Mouse (Mus musculus): ENCODE results near the gene Cstf1. TPM values are rescaled to one million over a fixed set of nuclear protein-coding genes. Genes with fewer than 3 reads are reported as not detected.
A peak's percentile ranks its signal among the peaks of the same experiment; 100 is the strongest.

Gene Cstf1
- polyA plus RNA-seq, 1 experiment from 2014 or later, result 31.2 TPM

DNA sequence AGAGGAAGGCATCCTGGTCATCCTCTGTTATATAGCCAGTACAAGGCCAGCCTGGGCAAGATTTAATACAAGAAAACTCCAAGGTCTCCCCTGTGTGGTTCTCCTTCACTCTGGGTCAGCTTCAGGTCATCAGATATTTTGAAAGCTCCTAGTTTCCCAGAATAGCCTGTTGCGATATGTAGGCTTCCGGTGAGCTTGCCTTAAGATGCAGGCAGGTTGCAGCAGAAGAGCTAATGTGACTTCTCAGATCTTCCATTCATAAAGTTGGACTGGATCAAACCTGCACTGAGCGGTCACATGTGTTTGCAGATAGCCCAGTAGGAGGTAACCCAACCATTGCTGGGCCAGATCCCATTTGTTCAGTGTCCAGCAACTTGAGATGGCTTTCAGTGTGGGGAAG lies 14.2 kb downstream of the Cstf1 start:
- H3K36me3 ChIP-seq (ENCODE audit: control insufficient read depth, insufficient read depth, low read length), result peaks cover 27% of the 10 kb centered on the region
- H3K27me3 ChIP-seq (ENCODE audit: control insufficient read depth, insufficient read depth, low read length), result no peaks in the 10 kb centered on the region
- no peaks in the 10 kb centered on the region for H3K4me1 ChIP-seq (ENCODE audit: control insufficient read depth, insufficient read depth, low read length)
- WGBS, result 93% methylated on average over 3 of the region's 3 CpGs
- H3K4me2 ChIP-seq (ENCODE audit: low read depth, low read length), result no peak overlapping the region
- no peak for ATAC-seq (ENCODE audit: insufficient read depth, low FRiP score)
- H3K27ac ChIP-seq (ENCODE audit: low read length), result no peak overlapping the region
- H3K4me3 ChIP-seq (replicated peaks; ENCODE audit: low read length), result no peak overlapping the region
- H3K9ac ChIP-seq (ENCODE audit: low read length), result no peak overlapping the region
- H3K9me3 ChIP-seq (replicated peaks; ENCODE audit: control insufficient read depth, low read length), result no peaks in the 10 kb centered on the region

DNA sequence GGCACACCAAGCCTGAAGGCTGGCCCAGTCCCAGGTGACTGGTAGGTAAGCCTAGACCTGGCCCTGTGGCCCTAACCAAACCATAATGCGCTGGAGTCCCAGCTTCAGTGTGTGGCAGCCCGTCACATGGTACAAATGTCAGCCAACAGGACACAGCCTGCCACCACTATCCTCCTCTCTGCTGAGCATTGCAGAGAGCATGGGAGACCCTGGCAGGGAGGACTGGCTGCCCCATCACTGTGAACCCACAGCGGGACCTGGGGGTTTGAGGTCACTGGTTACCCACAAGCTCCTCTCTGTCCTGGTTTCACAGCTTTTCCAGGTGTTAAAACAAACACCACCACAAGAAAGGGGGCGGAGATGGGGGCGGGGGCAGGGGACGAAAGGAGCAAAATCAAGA lies 19.9 kb downstream of the Cstf1 start:
- 17% methylated on average over 6 of the region's 6 CpGs for WGBS
- Histone ChIP-seq H3K4me1 (ENCODE audit: control insufficient read depth, insufficient read depth, low read length) (0 out of 2 replicates have a peak, but pooled peaks cover 3% of the 10 kb centered on the region), H3K27ac (ENCODE audit: low read length) (no peak overlapping the region), H3K4me2 (ENCODE audit: low read depth, low read length) (no peak overlapping the region), H3K9me3 (replicated peaks; ENCODE audit: control insufficient read depth, low read length) (no peaks in the 10 kb centered on the region), H3K36me3 (ENCODE audit: control insufficient read depth, insufficient read depth, low read length) (no peaks in the 10 kb centered on the region), H3K4me3 (replicated peaks; ENCODE audit: low read length) (no peak overlapping the region), H3K27me3 (ENCODE audit: control insufficient read depth, insufficient read depth, low read length) (no peaks in the 10 kb centered on the region), H3K9ac (ENCODE audit: low read length) (no peak overlapping the region)
- ATAC-seq (ENCODE audit: insufficient read depth, low FRiP score), result no peak

DNA sequence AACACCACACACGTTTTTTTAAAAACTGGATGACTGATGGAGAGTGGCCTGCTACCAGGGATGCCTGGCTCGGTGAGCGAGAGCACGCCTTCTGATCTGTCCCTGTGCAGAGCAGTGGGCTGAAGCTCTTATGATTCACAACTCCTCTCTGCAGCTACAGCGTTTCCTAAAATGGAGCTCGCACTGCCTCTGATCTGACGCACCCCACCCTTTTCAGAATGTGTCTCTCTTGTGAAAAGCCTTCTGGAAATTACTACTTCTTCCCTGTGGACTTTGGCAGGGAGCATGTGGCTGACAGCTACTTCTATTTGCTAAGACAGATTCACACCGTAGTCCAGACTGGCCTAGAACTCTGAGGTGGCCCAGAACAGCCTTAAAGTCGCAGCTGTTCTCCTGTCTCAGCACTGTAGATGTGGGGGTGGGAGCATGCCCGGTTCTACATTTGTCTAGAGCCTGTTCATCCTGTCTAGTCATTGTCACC lies 21.6 kb downstream of the Cstf1 start:
- H3K4me1 ChIP-seq (ENCODE audit: control insufficient read depth, insufficient read depth, low read length), result 0 out of 2 replicates have a peak, but pooled peaks cover 3% of the 10 kb centered on the region
- no peaks in the 10 kb centered on the region for H3K9me3 ChIP-seq (replicated peaks; ENCODE audit: control insufficient read depth, low read length)
- no peaks in the 10 kb centered on the region for H3K27me3 ChIP-seq (ENCODE audit: control insufficient read depth, insufficient read depth, low read length)
- no peak overlapping the region for H3K4me2 ChIP-seq (ENCODE audit: low read depth, low read length)
- H3K4me3 ChIP-seq (replicated peaks; ENCODE audit: low read length), result no peak overlapping the region
- WGBS, result 49% methylated on average over 10 of the region's 10 CpGs
- peak; percentile 47; the same call in 1 of the 2 replicates for ATAC-seq (ENCODE audit: insufficient read depth, low FRiP score)
- H3K36me3 ChIP-seq (ENCODE audit: control insufficient read depth, insufficient read depth, low read length), result no peaks in the 10 kb centered on the region
- no peak overlapping the region for H3K9ac ChIP-seq (ENCODE audit: low read length)
- H3K27ac ChIP-seq (ENCODE audit: low read length), result no peak overlapping the region

DNA sequence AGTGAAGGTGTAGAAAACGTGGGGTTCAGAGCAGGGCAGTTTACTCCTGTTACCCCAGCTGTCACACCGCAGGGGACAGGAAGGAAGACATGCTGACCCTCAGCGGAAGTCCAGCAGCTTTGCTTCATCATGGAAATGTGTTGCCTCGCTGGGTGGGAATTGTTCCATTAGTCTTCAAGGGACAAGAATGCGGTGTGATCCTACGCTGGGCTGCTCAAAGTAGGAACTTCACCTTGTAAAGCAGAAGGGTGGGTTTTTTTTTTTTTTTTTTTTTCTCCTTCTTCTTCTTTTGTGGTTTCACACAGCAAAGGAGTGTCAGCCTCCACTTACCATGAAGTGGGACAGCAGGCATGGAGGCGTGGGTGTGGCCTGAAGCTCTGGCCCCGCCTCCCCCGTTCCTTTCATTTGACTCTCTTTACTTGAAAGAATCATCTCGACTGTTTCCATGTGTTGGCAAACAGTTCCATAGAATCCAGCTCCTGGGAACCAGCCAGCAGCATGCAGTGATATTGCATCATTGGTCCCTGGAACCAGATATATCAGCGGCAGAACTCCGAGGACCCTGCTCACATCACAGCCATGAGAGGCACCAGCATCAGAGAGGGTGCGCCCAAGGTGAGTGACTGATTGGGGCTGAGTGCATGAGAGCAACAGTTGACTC lies 23.0 kb downstream of the Cstf1 start, which contains the start of gene Cass4:
Gene Cass4, plus strand, starts transcription at position 404 of the 661 bp plus-strand sequence.
- Histone ChIP-seq H3K9ac (ENCODE audit: low read length) (no peak within 1 kb of the TSS), H3K4me1 (ENCODE audit: control insufficient read depth, insufficient read depth, low read length) (0 out of 2 replicates have a peak, but pooled peaks cover 3% of the 10 kb centered on the region), H3K36me3 (ENCODE audit: control insufficient read depth, insufficient read depth, low read length) (no peaks in the 10 kb centered on the region), H3K9me3 (replicated peaks; ENCODE audit: control insufficient read depth, low read length) (no peaks in the 10 kb centered on the region), H3K4me2 (ENCODE audit: low read depth, low read length) (peak within 1 kb of the TSS; percentile 27; the same call in 1 of the 2 replicates), H3K27me3 (ENCODE audit: control insufficient read depth, insufficient read depth, low read length) (no peaks in the 10 kb centered on the region), H3K27ac (ENCODE audit: low read length) (no peak within 1 kb of the TSS), H3K4me3 (replicated peaks; ENCODE audit: low read length) (peak within 1 kb of the TSS; percentile 10; the same call in 1 of the 2 replicates)
- peak; percentile 17; the same call in 1 of the 2 replicates for ATAC-seq (ENCODE audit: insufficient read depth, low FRiP score)
- WGBS, result 23% methylated on average over 13 of the region's 13 CpGs

DNA sequence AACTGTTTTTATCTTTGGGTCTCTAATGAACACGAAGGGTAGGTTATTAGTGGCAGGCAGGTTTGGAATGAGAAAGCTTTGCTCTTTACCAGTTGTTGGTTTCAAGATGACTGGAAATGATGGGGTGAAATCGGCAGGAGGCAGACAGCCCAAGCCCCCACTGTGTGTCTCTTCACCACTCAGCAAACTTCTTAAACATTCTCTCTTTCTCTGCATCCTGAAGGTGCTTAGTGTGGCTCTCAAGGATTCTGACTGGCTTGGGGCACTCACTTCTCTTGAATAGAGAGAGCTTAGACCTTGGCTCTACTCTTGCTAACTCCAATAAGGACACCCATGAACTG lies 23.5 kb downstream of the Cstf1 start:
- no peaks in the 10 kb centered on the region for H3K36me3 ChIP-seq (ENCODE audit: control insufficient read depth, insufficient read depth, low read length)
- ATAC-seq (ENCODE audit: insufficient read depth, low FRiP score), result no peak
- H3K4me1 ChIP-seq (ENCODE audit: control insufficient read depth, insufficient read depth, low read length), result 0 out of 2 replicates have a peak, but pooled peaks cover 3% of the 10 kb centered on the region
- WGBS, result 65% methylated on average over 2 of the region's 2 CpGs
- H3K27me3 ChIP-seq (ENCODE audit: control insufficient read depth, insufficient read depth, low read length), result no peaks in the 10 kb centered on the region
- no peak overlapping the region for H3K9ac ChIP-seq (ENCODE audit: low read length)
- H3K27ac ChIP-seq (ENCODE audit: low read length), result no peak overlapping the region
- peak overlapping the region; percentile 10; the same call in 1 of the 2 replicates for H3K4me3 ChIP-seq (replicated peaks; ENCODE audit: low read length)
- no peaks in the 10 kb centered on the region for H3K9me3 ChIP-seq (replicated peaks; ENCODE audit: control insufficient read depth, low read length)
- H3K4me2 ChIP-seq (ENCODE audit: low read depth, low read length), result no peak overlapping the region

DNA sequence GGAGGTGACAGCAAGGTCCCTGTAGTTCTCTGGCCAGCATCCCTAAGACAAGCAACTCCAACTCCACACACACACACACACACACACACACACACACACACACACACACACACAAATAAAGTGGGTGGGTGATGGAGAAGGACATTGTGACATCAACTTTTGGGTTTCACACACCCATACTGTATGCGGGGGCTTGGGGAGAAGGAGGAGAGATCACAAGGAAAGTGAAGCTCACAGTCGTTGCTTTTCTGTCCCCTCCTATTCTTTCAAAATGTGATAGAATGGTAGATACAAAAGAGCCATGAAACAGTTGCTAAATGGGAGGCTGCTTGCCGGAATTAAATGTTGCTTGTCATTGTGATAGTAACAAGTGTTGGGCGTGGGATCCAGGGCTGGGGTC lies 24.2 kb downstream of the Cstf1 start:
- no peak for ATAC-seq (ENCODE audit: insufficient read depth, low FRiP score)
- Histone ChIP-seq H3K4me1 (ENCODE audit: control insufficient read depth, insufficient read depth, low read length) (0 out of 2 replicates have a peak, but pooled peaks cover 3% of the 10 kb centered on the region), H3K36me3 (ENCODE audit: control insufficient read depth, insufficient read depth, low read length) (no peaks in the 10 kb centered on the region), H3K4me2 (ENCODE audit: low read depth, low read length) (no peak overlapping the region), H3K27ac (ENCODE audit: low read length) (no peak overlapping the region), H3K4me3 (replicated peaks; ENCODE audit: low read length) (no peak overlapping the region), H3K27me3 (ENCODE audit: control insufficient read depth, insufficient read depth, low read length) (no peaks in the 10 kb centered on the region), H3K9me3 (replicated peaks; ENCODE audit: control insufficient read depth, low read length) (no peaks in the 10 kb centered on the region), H3K9ac (ENCODE audit: low read length) (no peak overlapping the region)
- WGBS, result 70% methylated on average over 4 of the region's 4 CpGs

DNA sequence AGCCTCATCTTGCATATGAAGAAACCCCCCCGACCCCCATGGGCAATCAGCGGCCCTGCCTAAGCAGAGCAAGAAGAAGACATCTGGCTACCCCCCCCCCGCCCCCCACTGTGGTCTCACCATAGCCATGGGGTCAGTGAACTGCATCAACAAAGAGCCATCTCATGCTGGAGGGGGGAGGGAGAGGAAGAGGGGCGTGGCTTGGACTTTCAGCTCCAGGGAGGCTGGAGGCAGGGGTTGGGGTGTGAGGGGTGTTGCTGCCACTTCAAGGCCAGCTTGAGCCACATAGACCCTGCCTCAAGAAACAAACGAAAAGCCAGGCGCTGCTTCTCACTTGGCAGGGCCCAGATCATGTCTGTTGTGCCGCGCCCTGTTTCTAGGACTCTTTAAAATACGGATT lies 25.5 kb downstream of the Cstf1 start:
- H3K27ac ChIP-seq (ENCODE audit: low read length), result no peak overlapping the region
- no peak overlapping the region for H3K9ac ChIP-seq (ENCODE audit: low read length)
- WGBS, result 31% methylated on average over 9 of the region's 9 CpGs
- H3K4me2 ChIP-seq (ENCODE audit: low read depth, low read length), result no peak overlapping the region
- no peaks in the 10 kb centered on the region for H3K27me3 ChIP-seq (ENCODE audit: control insufficient read depth, insufficient read depth, low read length)
- ATAC-seq (ENCODE audit: insufficient read depth, low FRiP score), result no peak
- no peaks in the 10 kb centered on the region for H3K9me3 ChIP-seq (replicated peaks; ENCODE audit: control insufficient read depth, low read length)
- no peaks in the 10 kb centered on the region for H3K36me3 ChIP-seq (ENCODE audit: control insufficient read depth, insufficient read depth, low read length)
- H3K4me3 ChIP-seq (replicated peaks; ENCODE audit: low read length), result no peak overlapping the region
- 0 out of 2 replicates have a peak, but pooled peaks cover 3% of the 10 kb centered on the region for H3K4me1 ChIP-seq (ENCODE audit: control insufficient read depth, insufficient read depth, low read length)

DNA sequence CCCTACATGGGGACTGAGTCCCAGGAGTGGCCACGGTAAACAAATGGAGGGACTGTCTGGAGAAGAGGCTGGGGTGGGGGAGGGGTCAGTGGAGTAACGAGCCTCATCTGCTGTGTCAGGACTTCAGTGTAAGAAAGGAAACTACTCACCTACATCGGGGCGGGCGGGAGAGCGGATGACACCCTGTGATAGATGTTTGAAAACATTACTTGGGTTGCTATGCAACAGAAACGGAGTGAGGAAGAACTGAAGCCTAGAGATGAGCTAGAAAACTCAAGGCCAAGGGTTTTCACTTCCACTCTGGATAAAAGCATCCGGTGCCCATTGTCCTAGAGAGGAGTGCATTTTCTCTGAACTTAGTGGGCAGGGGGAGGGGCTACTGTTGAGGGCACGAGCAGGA lies 29.4 kb downstream of the Cstf1 start:
- H3K9ac ChIP-seq (ENCODE audit: low read length), result no peak overlapping the region
- no peaks in the 10 kb centered on the region for H3K9me3 ChIP-seq (replicated peaks; ENCODE audit: control insufficient read depth, low read length)
- H3K27me3 ChIP-seq (ENCODE audit: control insufficient read depth, insufficient read depth, low read length), result no peaks in the 10 kb centered on the region
- H3K4me2 ChIP-seq (ENCODE audit: low read depth, low read length), result no peak overlapping the region
- H3K36me3 ChIP-seq (ENCODE audit: control insufficient read depth, insufficient read depth, low read length), result no peaks in the 10 kb centered on the region
- ATAC-seq (ENCODE audit: insufficient read depth, low FRiP score), result 0 out of 2 replicates have a peak, but pooled peaks have one; percentile 17
- no peaks in the 10 kb centered on the region for H3K4me1 ChIP-seq (ENCODE audit: control insufficient read depth, insufficient read depth, low read length)
- H3K27ac ChIP-seq (ENCODE audit: low read length), result no peak overlapping the region
- WGBS, result 20% methylated on average over 9 of the region's 9 CpGs
- H3K4me3 ChIP-seq (replicated peaks; ENCODE audit: low read length), result no peak overlapping the region

DNA sequence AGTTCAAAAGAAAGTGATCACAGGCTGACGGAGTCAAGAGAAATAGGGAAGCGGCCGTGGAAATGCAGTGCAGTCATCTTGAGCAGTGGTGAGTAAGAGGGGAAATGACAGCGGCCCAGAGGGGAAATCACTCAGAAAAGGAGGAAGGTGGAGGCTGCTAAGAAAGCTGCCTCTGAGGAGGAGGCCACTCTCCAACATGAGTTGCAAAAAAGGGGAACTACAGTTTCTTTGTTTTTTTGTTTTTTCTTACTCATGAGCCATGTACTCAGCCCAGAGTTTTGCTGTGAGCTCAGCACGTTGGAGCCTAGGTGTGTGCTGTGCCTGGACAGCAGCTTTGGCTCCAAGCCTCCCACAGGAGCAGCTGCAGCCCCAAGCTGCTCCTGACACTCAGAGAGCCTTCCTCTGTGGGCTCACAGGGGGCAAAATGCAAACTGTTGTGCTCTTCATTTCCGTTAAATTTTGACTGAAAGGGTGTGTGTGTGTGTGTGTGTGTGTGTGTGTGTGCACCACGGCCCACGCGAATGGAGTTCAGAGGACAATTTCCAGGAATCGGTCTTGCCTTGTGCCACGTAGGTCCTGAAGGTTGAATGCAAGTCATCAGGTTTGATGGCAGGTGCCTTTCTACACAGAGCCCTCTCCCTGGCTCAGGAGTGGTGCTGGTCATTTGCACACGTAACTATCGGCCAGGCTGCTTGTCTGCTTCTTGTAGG lies 30.8 kb downstream of the Cstf1 start:
- WGBS, result 66% methylated on average over 13 of the region's 13 CpGs
- Histone ChIP-seq H3K27me3 (ENCODE audit: control insufficient read depth, insufficient read depth, low read length) (no peaks in the 10 kb centered on the region), H3K9me3 (replicated peaks; ENCODE audit: control insufficient read depth, low read length) (no peaks in the 10 kb centered on the region), H3K36me3 (ENCODE audit: control insufficient read depth, insufficient read depth, low read length) (no peaks in the 10 kb centered on the region), H3K4me3 (replicated peaks; ENCODE audit: low read length) (no peak overlapping the region), H3K27ac (ENCODE audit: low read length) (peak overlapping the region; percentile 21; the same call in 1 of the 2 replicates), H3K4me2 (ENCODE audit: low read depth, low read length) (no peak overlapping the region), H3K9ac (ENCODE audit: low read length) (no peak overlapping the region), H3K4me1 (ENCODE audit: control insufficient read depth, insufficient read depth, low read length) (no peaks in the 10 kb centered on the region)
- ATAC-seq (ENCODE audit: insufficient read depth, low FRiP score), result no peak

All from stomach, embryonic 16.5 days (tissue).